Mouse (Mus musculus): Measurements from ENCODE around the gene Col25a1. TPM values are rescaled to one million over a fixed set of nuclear protein-coding genes. Genes with fewer than 3 reads are reported as not detected.

Gene Col25a1
- polyA plus RNA-seq, 1 experiment, result 0.85 TPM

- Histone ChIP-seq H3K4me3 (ENCODE audit: low read depth, low read length) (no peak overlapping the region), H3K9ac (ENCODE audit: low read depth, poor library complexity, severe bottlenecking) (no peak overlapping the region), H3K27ac (ENCODE audit: insufficient read depth, low read length) (no peak overlapping the region), H3K9me3 (replicated peaks; ENCODE audit: control insufficient read depth, insufficient read depth, low read length, poor library complexity, severe bottlenecking) (no peaks in the 10 kb centered on the region), H3K36me3 (ENCODE audit: control insufficient read depth, insufficient read depth, low read length, poor library complexity, severe bottlenecking) (no peaks in the 10 kb centered on the region), H3K4me1 (ENCODE audit: control insufficient read depth, insufficient read depth, low read length) (no peaks in the 10 kb centered on the region), H3K27me3 (ENCODE audit: control insufficient read depth, insufficient read depth, low read length, poor library complexity, severe bottlenecking) (no peaks in the 10 kb centered on the region)
- TF ChIP-seq CTCF (IDR thresholded peaks at IDR 0.05; ENCODE audit: low read depth, low read length) (no peak), EP300 (IDR thresholded peaks at IDR 0.05; ENCODE audit: insufficient read depth, low read depth, low read length) (no peak), POLR2A (IDR thresholded peaks at IDR 0.05; ENCODE audit: insufficient read depth, low read length) (no peak)
Observed at GRCm38 (mm10) chr3:130354399-130355039, 223.2 kb downstream of the Col25a1 start.

- Histone ChIP-seq H3K9ac (ENCODE audit: low read depth, poor library complexity, severe bottlenecking) (no peak overlapping the region), H3K27me3 (ENCODE audit: control insufficient read depth, insufficient read depth, low read length, poor library complexity, severe bottlenecking) (no peaks in the 10 kb centered on the region), H3K36me3 (ENCODE audit: control insufficient read depth, insufficient read depth, low read length, poor library complexity, severe bottlenecking) (no peaks in the 10 kb centered on the region), H3K27ac (ENCODE audit: insufficient read depth, low read length) (no peak overlapping the region), H3K9me3 (replicated peaks; ENCODE audit: control insufficient read depth, insufficient read depth, low read length, poor library complexity, severe bottlenecking) (no peaks in the 10 kb centered on the region), H3K4me1 (ENCODE audit: control insufficient read depth, insufficient read depth, low read length) (no peaks in the 10 kb centered on the region), H3K4me3 (ENCODE audit: low read depth, low read length) (no peak overlapping the region)
- TF ChIP-seq POLR2A (IDR thresholded peaks at IDR 0.05; ENCODE audit: insufficient read depth, low read length), result no peak
- TF ChIP-seq EP300 (IDR thresholded peaks at IDR 0.05; ENCODE audit: insufficient read depth, low read depth, low read length), result no peak
- no peak for TF ChIP-seq CTCF (IDR thresholded peaks at IDR 0.05; ENCODE audit: low read depth, low read length)
Observed at GRCm38 (mm10) chr3:130356575-130357173, 225.4 kb downstream of the Col25a1 start.

GRCm38 (mm10) chr3:130360813-130361212 lies 229.5 kb downstream of the Col25a1 start:
- TF ChIP-seq POLR2A (IDR thresholded peaks at IDR 0.05; ENCODE audit: insufficient read depth, low read length), result no peak
- TF ChIP-seq EP300 (IDR thresholded peaks at IDR 0.05; ENCODE audit: insufficient read depth, low read depth, low read length), result no peak
- no peak for TF ChIP-seq CTCF (IDR thresholded peaks at IDR 0.05; ENCODE audit: low read depth, low read length)
- no peak overlapping the region for H3K9ac ChIP-seq (ENCODE audit: low read depth, poor library complexity, severe bottlenecking)
- H3K27me3 ChIP-seq (ENCODE audit: control insufficient read depth, insufficient read depth, low read length, poor library complexity, severe bottlenecking), result no peaks in the 10 kb centered on the region
- H3K9me3 ChIP-seq (replicated peaks; ENCODE audit: control insufficient read depth, insufficient read depth, low read length, poor library complexity, severe bottlenecking), result no peaks in the 10 kb centered on the region
- H3K4me1 ChIP-seq (ENCODE audit: control insufficient read depth, insufficient read depth, low read length), result no peaks in the 10 kb centered on the region
- no peak overlapping the region for H3K27ac ChIP-seq (ENCODE audit: insufficient read depth, low read length)
- no peaks in the 10 kb centered on the region for H3K36me3 ChIP-seq (ENCODE audit: control insufficient read depth, insufficient read depth, low read length, poor library complexity, severe bottlenecking)
- H3K4me3 ChIP-seq (ENCODE audit: low read depth, low read length), result no peak overlapping the region

- Histone ChIP-seq H3K4me3 (ENCODE audit: low read depth, low read length) (no peak overlapping the region), H3K36me3 (ENCODE audit: control insufficient read depth, insufficient read depth, low read length, poor library complexity, severe bottlenecking) (no peaks in the 10 kb centered on the region), H3K27me3 (ENCODE audit: control insufficient read depth, insufficient read depth, low read length, poor library complexity, severe bottlenecking) (no peaks in the 10 kb centered on the region), H3K9me3 (replicated peaks; ENCODE audit: control insufficient read depth, insufficient read depth, low read length, poor library complexity, severe bottlenecking) (no peaks in the 10 kb centered on the region), H3K4me1 (ENCODE audit: control insufficient read depth, insufficient read depth, low read length) (no peaks in the 10 kb centered on the region), H3K27ac (ENCODE audit: insufficient read depth, low read length) (no peak overlapping the region), H3K9ac (ENCODE audit: low read depth, poor library complexity, severe bottlenecking) (no peak overlapping the region)
- TF ChIP-seq EP300 (IDR thresholded peaks at IDR 0.05; ENCODE audit: insufficient read depth, low read depth, low read length), result no peak
- no peak for TF ChIP-seq CTCF (IDR thresholded peaks at IDR 0.05; ENCODE audit: low read depth, low read length)
- TF ChIP-seq POLR2A (IDR thresholded peaks at IDR 0.05; ENCODE audit: insufficient read depth, low read length), result no peak
Observed at GRCm38 (mm10) chr3:130361922-130362321, 230.6 kb downstream of the Col25a1 start.

- H3K27me3 ChIP-seq (ENCODE audit: control insufficient read depth, insufficient read depth, low read length, poor library complexity, severe bottlenecking), result no peaks in the 10 kb centered on the region
- no peak for TF ChIP-seq EP300 (IDR thresholded peaks at IDR 0.05; ENCODE audit: insufficient read depth, low read depth, low read length)
- no peak for TF ChIP-seq POLR2A (IDR thresholded peaks at IDR 0.05; ENCODE audit: insufficient read depth, low read length)
- TF ChIP-seq CTCF (IDR thresholded peaks at IDR 0.05; ENCODE audit: low read depth, low read length), result no peak
- H3K9ac ChIP-seq (ENCODE audit: low read depth, poor library complexity, severe bottlenecking), result no peak overlapping the region
- no peaks in the 10 kb centered on the region for H3K4me1 ChIP-seq (ENCODE audit: control insufficient read depth, insufficient read depth, low read length)
- no peak overlapping the region for H3K4me3 ChIP-seq (ENCODE audit: low read depth, low read length)
- no peaks in the 10 kb centered on the region for H3K36me3 ChIP-seq (ENCODE audit: control insufficient read depth, insufficient read depth, low read length, poor library complexity, severe bottlenecking)
- no peaks in the 10 kb centered on the region for H3K9me3 ChIP-seq (replicated peaks; ENCODE audit: control insufficient read depth, insufficient read depth, low read length, poor library complexity, severe bottlenecking)
- H3K27ac ChIP-seq (ENCODE audit: insufficient read depth, low read length), result no peak overlapping the region
Observed at GRCm38 (mm10) chr3:130362797-130363367, 231.6 kb downstream of the Col25a1 start.

All from ES-Bruce4 (cell line).